Mouse (Mus musculus): ENCODE measurements around the gene Abcd2.
A peak's percentile ranks its signal among the peaks of the same experiment; 100 is the strongest.

The Abcd2 gene

GRCm38 (mm10) chr15:91191412-91192222 lies at the start of gene Abcd2:
Abcd2 (minus strand) TSS chr15:91191799.
- peak; percentile 82 for DNase-seq

- DNase-seq = no peak
Measured at GRCm38 (mm10) chr15:91240683-91241335, 49.2 kb upstream of the Abcd2 start.

- DNase-seq = no peak
Measured at GRCm38 (mm10) chr15:91237294-91237693, 45.7 kb upstream of the Abcd2 start.

- no peak for DNase-seq
Measured at GRCm38 (mm10) chr15:91206518-91206917, 14.9 kb upstream of the Abcd2 start.

- no peak for DNase-seq
Measured at GRCm38 (mm10) chr15:91203521-91203920, 11.9 kb upstream of the Abcd2 start.

GRCm38 (mm10) chr15:91202486-91202885 lies 10.9 kb upstream of the Abcd2 start:
- no peak for DNase-seq

- DNase-seq = no peak
Measured at GRCm38 (mm10) chr15:91200833-91201232, 9.2 kb upstream of the Abcd2 start.

- no peak for DNase-seq
Measured at GRCm38 (mm10) chr15:91199256-91199905, 7.8 kb upstream of the Abcd2 start, which contains the start of gene CN725425. CN725425 (plus strand) TSS chr15:91199494.

- no peak for DNase-seq
Measured at GRCm38 (mm10) chr15:91192223-91192598, 612 bp upstream of the Abcd2 start.

GRCm38 (mm10) chr15:91190519-91191207 lies 936 bp downstream of the Abcd2 start:
- DNase-seq = no peak

GRCm38 (mm10) chr15:91190026-91190425 lies 1.6 kb downstream of the Abcd2 start:
- DNase-seq = no peak

- DNase-seq = no peak
Measured at GRCm38 (mm10) chr15:91186358-91186757, 5.2 kb downstream of the Abcd2 start.

GRCm38 (mm10) chr15:91179911-91180622 lies 11.5 kb downstream of the Abcd2 start:
- no peak for DNase-seq

GRCm38 (mm10) chr15:91178656-91179314 lies 12.8 kb downstream of the Abcd2 start:
- DNase-seq = no peak

GRCm38 (mm10) chr15:91172193-91172592 lies 19.4 kb downstream of the Abcd2 start:
- no peak for DNase-seq

- no peak for DNase-seq
Measured at GRCm38 (mm10) chr15:91171332-91171731, 20.3 kb downstream of the Abcd2 start.

- no peak for DNase-seq
Measured at GRCm38 (mm10) chr15:91170602-91171328, 20.8 kb downstream of the Abcd2 start.

GRCm38 (mm10) chr15:91167850-91168562 lies 23.6 kb downstream of the Abcd2 start:
- DNase-seq = no peak

- DNase-seq = peak; percentile 28
Measured at GRCm38 (mm10) chr15:91165021-91165420, 26.6 kb downstream of the Abcd2 start.

- DNase-seq = no peak
Measured at GRCm38 (mm10) chr15:91163454-91163853, 28.1 kb downstream of the Abcd2 start.

Measured in right cerebral cortex, adult 18-20 months (tissue).